Mouse (Mus musculus) G1E (cell line): Measurements from ENCODE around the gene Serpinh1. TPM values are rescaled to one million over a fixed set of nuclear protein-coding genes. Genes with fewer than 3 reads are reported as not detected.

ENCODE experiments used
- ATAC-seq: 2 replicates; pipeline ENCODE4 v1.8.0; 2016; ENCODE audit warnings: mild to moderate bottlenecking; ENCODE audit not compliant: insufficient number of reproducible peaks, poor library complexity, low FRiP score, severe bottlenecking; ENCODE audit errors: extremely low read depth
- DNase-seq: peaks from one replicate; pipeline ENCODE4 v3.0.0; 2012; ENCODE audit warnings: low spot score
- H3K27me3 ChIP-seq: 2 replicates; pipeline ENCODE4 v1.6.1; 2012; ENCODE audit warnings: mild to moderate bottlenecking, low read length, inconsistent platforms; ENCODE audit not compliant: insufficient read depth
- H3K36me3 ChIP-seq: replicated peaks from 2 replicates; pipeline ENCODE3; 2012; ENCODE audit warnings: mild to moderate bottlenecking, inconsistent platforms
- H3K4me1 ChIP-seq: 2 replicates; pipeline ENCODE4 v1.6.1; 2012; ENCODE audit warnings: low read depth, low read length, inconsistent platforms, mixed read lengths; ENCODE audit not compliant: insufficient read depth
- H3K4me3 ChIP-seq: 2 replicates; pipeline ENCODE4 v1.5.1; 2012; ENCODE audit warnings: low read depth, mild to moderate bottlenecking, inconsistent platforms, low read length, moderate library complexity, mixed read lengths
- H3K9me3 ChIP-seq: replicated peaks from 2 replicates; pipeline ENCODE4 v1.6.1; 2012; ENCODE audit warnings: inconsistent platforms
- CTCF ChIP-seq: IDR thresholded peaks from 2 replicates; pipeline ENCODE4 v1.5.1; 2012; ENCODE audit warnings: low read depth, low read length, inconsistent platforms, mixed read lengths
- GATA1 ChIP-seq: IDR thresholded peaks from 2 replicates; pipeline ENCODE4 v1.6.1; 2012; ENCODE audit warnings: borderline replicate concordance, low read length, inconsistent platforms, mixed read lengths
- GATA2 ChIP-seq: IDR thresholded peaks from 2 replicates; pipeline ENCODE4 v1.6.1; 2012; ENCODE audit warnings: low read depth, low read length, inconsistent platforms, borderline replicate concordance
- POLR2AphosphoS5 ChIP-seq: IDR thresholded peaks from 2 replicates; pipeline ENCODE4 v1.6.1; 2012; ENCODE audit warnings: low read depth, low read length, inconsistent platforms; ENCODE audit not compliant: insufficient replicate concordance
- TAL1 ChIP-seq: conservative IDR thresholded peaks from 2 replicates; pipeline ENCODE4 v1.6.1; 2012; ENCODE audit warnings: low read depth, low read length, inconsistent platforms, mixed read lengths
- polyA plus RNA-seq: library from polyadenylated mRNA; stranded (reverse); fragments of >175 nt; gene quantifications from 2 replicates; pipeline ENCODE4 v1.2.3, GENCODE M21; 2012
- total RNA-seq, 2 experiments: library from RNA; stranded (forward) in 1 of 2; stranded (reverse) in 1 of 2; fragments of 200-1000 nt in 1 of 2; fragments of >200 nt in 1 of 2; fragmentation: Nextera tagmentation in 1 of 2; gene quantifications; 2 replicates each; pipeline ENCODE4 v1.2.3; 2014 to 2017

Serpinh1 gene
- total and polyA plus RNA-seq, 3 experiments: 1.3 TPM; not detected in 2

DNA sequence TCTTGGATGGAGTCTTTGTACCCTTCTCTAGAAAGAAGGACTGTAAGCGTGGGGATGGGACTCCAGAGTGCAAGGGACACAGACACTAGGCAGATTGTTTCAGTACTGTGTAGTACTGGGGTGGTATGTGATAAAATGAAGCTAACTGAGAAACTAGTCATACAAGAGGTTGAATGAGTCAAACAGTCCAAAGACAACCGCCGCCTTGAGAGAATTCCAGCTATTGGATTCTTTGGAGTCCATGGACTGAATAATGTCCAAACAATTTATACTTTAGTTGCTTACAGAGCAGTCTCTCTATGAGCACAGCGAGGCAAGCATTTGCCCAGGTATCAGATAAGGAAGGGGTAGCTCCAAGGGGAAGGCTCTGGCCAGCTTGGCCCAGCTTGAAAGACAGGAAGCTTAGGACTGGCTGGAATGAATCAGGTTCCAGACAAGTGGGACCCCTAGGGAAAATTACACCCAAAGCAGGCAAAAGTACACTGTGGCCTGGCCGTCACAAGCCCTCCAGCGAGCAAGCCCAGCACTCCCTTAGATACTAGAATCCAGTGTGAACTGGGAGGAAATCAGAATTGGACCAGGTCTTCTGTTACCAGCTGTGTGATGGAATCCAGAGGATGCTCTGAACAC lies 30.2 kb downstream of the Serpinh1 start:
- Histone ChIP-seq H3K9me3 (no peaks in the 10 kb centered on the region), H3K4me1 (no peaks in the 10 kb centered on the region), H3K4me3 (no peak overlapping the region), H3K27me3 (peaks cover 25% of the 10 kb centered on the region), H3K36me3 (no peaks in the 10 kb centered on the region)
- ATAC-seq (no peak), DNase-seq (no peak)
- no peak for TF ChIP-seq GATA1
- no peak for TF ChIP-seq TAL1
- no peak for TF ChIP-seq GATA2
- TF ChIP-seq CTCF: no peak
- TF ChIP-seq POLR2AphosphoS5: no peak

DNA sequence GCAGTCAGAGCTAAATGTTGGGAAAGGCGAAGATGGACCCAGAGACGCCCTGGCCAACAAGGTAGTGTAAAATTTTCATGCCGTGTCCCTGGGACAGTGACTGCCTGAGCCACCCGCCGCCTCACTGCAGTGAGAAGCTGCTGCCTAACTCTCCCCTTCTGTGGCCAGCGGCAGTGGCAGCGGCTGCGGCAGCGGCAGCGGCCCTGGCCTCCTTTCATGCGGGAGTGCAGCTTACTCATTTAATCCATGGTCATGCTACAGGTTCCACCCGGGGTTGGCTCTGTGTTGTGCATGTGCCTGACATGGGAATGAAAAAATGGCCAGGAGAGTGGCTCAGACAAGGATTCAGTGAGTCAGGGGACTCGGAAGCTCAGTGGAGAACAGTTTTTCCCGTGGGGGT lies 32.5 kb downstream of the Serpinh1 start:
- H3K4me1 ChIP-seq: no peaks in the 10 kb centered on the region
- peaks cover 26% of the 10 kb centered on the region for H3K27me3 ChIP-seq
- no peaks in the 10 kb centered on the region for H3K9me3 ChIP-seq
- DNase-seq (no peak), ATAC-seq (no peak)
- no peaks in the 10 kb centered on the region for H3K36me3 ChIP-seq
- TF ChIP-seq GATA1 (no peak), GATA2 (no peak), TAL1 (no peak), POLR2AphosphoS5 (no peak), CTCF (no peak)
- no peak overlapping the region for H3K4me3 ChIP-seq

DNA sequence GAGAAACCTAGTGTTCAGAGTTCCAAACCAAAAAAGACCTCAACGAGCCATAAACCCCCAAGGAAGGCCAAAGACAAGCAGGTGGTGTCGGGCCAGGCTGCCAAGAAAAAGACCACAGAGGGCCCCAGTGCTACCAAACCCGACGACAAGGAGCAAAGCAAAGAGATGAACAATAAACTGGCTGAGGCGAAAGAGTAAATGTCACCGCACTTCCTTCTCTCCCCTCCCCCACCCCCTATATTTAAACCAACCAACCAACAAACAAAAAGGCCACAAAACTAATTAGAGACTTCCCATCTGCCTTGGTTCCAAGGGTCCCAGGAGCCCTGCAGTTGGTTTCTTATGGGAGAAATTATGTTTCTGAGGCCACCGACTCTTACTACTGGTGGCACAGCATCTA lies 35.6 kb downstream of the Serpinh1 start:
- Histone ChIP-seq H3K36me3 (no peaks in the 10 kb centered on the region), H3K27me3 (peaks cover 15% of the 10 kb centered on the region), H3K4me3 (no peak overlapping the region), H3K9me3 (no peaks in the 10 kb centered on the region), H3K4me1 (no peaks in the 10 kb centered on the region)
- no peak for TF ChIP-seq GATA2
- TF ChIP-seq TAL1: no peak
- TF ChIP-seq POLR2AphosphoS5: no peak
- no peak for TF ChIP-seq GATA1
- no peak for TF ChIP-seq CTCF
- ATAC-seq: no peak
- DNase-seq: no peak

DNA sequence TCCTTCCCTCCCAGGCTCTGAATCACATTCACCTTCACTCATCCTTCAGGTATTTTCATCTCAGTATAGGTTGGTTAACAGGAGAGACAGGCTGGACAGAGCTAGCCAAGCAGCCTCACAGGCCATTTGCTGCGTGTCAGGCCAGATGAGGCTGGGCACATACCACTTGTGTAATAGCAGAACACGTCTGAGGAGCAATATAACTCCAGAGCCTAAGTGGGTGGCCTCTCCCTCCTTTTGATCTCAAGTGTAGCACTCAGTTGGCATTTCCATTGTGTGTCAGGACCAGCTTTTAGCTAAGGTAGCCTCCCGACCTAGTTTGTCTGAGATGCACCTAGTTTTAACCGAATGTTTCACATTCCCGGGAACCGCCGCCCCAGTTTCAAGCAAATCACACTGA lies 36.8 kb downstream of the Serpinh1 start:
- no peaks in the 10 kb centered on the region for H3K9me3 ChIP-seq
- no peak overlapping the region for H3K4me3 ChIP-seq
- ATAC-seq: no peak
- H3K4me1 ChIP-seq: no peaks in the 10 kb centered on the region
- no peaks in the 10 kb centered on the region for H3K36me3 ChIP-seq
- DNase-seq: no peak
- H3K27me3 ChIP-seq: peaks cover 21% of the 10 kb centered on the region
- no peak for TF ChIP-seq POLR2AphosphoS5
- no peak for TF ChIP-seq GATA1
- TF ChIP-seq TAL1: no peak
- TF ChIP-seq GATA2: no peak
- TF ChIP-seq CTCF: no peak

DNA sequence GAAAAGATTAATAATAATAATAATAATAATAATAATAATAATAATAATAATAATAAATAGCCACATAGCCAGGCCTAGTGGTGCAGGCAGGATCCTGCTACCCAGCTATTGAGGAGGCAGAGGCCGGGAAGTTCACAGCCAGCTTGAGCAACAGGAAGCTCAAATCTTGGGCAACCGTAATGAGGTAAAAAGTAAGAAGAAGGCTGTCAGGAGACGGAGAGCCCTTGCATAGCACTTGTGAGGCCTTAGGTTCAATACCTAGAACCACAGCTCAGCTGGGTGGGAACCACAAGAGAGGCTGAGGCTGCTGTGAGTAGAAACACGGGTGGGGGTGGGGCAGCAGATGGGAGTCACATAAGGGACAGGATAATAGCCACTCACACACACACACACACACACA lies 38.5 kb downstream of the Serpinh1 start:
- Histone ChIP-seq H3K4me1 (no peaks in the 10 kb centered on the region), H3K27me3 (peaks cover 19% of the 10 kb centered on the region), H3K4me3 (no peak overlapping the region), H3K36me3 (no peaks in the 10 kb centered on the region), H3K9me3 (no peaks in the 10 kb centered on the region)
- DNase-seq (no peak), ATAC-seq (no peak)
- TF ChIP-seq CTCF: no peak
- no peak for TF ChIP-seq POLR2AphosphoS5
- no peak for TF ChIP-seq GATA1
- no peak for TF ChIP-seq TAL1
- no peak for TF ChIP-seq GATA2

DNA sequence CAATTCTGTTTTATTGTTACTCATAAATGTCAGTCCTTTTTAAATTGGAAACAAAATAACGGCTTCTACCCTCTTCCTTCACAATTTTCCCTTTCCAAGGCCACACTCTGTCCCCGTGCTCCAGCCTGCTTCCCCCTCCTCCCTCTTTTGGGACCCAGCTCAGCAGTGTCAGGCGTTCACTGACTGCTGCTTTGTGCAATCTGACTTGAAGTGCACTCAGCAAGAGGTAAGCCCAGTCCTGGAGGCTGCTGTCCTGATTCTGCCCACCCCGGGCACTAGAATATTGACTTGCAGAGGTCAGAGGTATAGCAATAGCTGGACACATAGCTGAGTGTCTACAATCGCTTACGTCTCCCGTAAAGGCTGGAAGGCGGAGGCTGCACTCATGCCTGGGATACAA lies 39.8 kb downstream of the Serpinh1 start:
- Histone ChIP-seq H3K9me3 (no peaks in the 10 kb centered on the region), H3K36me3 (no peaks in the 10 kb centered on the region), H3K4me1 (no peaks in the 10 kb centered on the region), H3K4me3 (no peak overlapping the region), H3K27me3 (peaks cover 17% of the 10 kb centered on the region)
- ATAC-seq (no peak), DNase-seq (no peak)
- TF ChIP-seq TAL1 (no peak), GATA2 (no peak)
